Mouse (Mus musculus) megakaryocyte, embryonic 14.5 days (primary cell): ENCODE results near the gene Tspan1.

Experiments
- FLI1 ChIP-seq: IDR thresholded peaks from 2 replicates; pipeline ENCODE4 v1.6.1; 2012; ENCODE audit warnings: low read length, inconsistent platforms, mixed read lengths
- GATA1 ChIP-seq: IDR thresholded peaks from 3 replicates; pipeline ENCODE4 v1.6.1; 2012; ENCODE audit warnings: mixed read lengths, low read length, inconsistent platforms, borderline replicate concordance

DNA sequence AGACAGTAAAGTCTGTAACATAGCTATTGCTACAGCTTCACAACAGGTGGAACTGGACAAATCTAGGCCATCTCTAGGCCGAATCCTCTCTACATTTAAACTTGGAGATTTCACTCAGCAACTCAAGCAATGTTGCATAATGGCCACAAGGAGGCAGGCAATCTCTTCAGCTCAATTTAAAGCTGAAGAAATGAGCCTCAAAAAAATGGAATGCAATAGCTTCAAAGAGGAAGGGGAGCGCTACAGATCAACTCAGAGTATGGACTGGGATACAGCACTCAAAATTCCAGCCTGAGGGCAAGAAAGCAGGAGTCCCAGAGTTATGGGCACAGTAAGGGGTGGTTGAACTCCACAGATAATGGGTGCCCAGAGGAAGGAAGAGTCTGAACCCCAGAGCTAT, 32.4 kb downstream of the Tspan1 start:
- TF ChIP-seq GATA1 (no peak), FLI1 (no peak)
